In the genomic region with DNA sequence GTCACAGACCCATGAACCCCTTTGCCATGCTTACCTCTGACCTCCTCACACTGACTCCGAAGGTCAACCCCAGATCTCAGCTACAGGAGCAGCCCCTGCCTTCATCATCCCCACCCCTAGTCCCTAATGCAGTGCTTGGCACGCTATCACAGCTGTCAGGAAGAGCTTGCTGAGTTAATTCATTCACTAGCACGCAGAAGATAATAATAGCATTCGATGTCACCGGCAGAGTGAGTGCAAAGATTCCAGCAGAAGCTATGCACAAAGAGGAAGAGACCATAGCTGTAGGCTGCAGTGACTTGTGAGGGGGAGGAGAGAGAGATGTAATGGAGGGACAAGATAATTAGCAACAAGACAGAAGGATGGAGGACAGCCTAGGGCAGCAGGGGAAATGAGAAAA, we compare ENCODE assay signal across 9 mouse cellular contexts. TPM values are rescaled to one million over a fixed set of nuclear protein-coding genes. Genes with fewer than 3 reads are reported as not detected.
DNase-seq lines count a peak whose midpoint lies in the region; ATAC-seq and TF ChIP-seq lines count a peak whose summit lies in the region.
"Had no signal": no experiment of that assay in that cellular context is flagged by ENCODE, and none has a peak within 500 bp of the region (broad histone marks: within the 10 kb centered on the region; RNA-seq: fewer than 3 reads in every experiment).

No protein-coding gene starts in this region.

- no peak for DNase-seq in kidney, adult 18-20 months
- peak; percentile 63 for DNase-seq in CH12.LX (ENCODE audit: extremely low read depth)
- no peak for DNase-seq in cerebellum, adult 8-10 months
- DNase-seq in testis, postnatal 10 days (ENCODE audit: low spot score), result no peak
- DNase-seq: left cerebral cortex, postnatal 4 days had no signal

- H3K4me3 ChIP-seq in kidney, embryonic 15.5 days (replicated peaks), result no peak overlapping the region
- H3K4me3 ChIP-seq in CH12.LX (replicated peaks in 1 of 3; ENCODE audit: low read depth in 2 of 3, low read length in 2 of 3, poor library complexity in 1 of 3), result no peak overlapping the region
- no peak overlapping the region for H3K4me3 ChIP-seq in forebrain, embryonic 13.5 days
- H3K4me3 ChIP-seq in intestine, embryonic 15.5 days (replicated peaks), result no peak overlapping the region

- no peak overlapping the region for H3K9ac ChIP-seq in kidney, embryonic 15.5 days
- no peak overlapping the region for H3K9ac ChIP-seq in CH12.LX (ENCODE audit: insufficient read depth, low read depth)
- no peak overlapping the region for H3K9ac ChIP-seq in forebrain, embryonic 13.5 days
- H3K9ac ChIP-seq in intestine, embryonic 15.5 days, result no peak overlapping the region

- 54% methylated on average over 5 of the region's 5 CpGs for WGBS in kidney, embryonic 15.5 days
- WGBS in forebrain, embryonic 13.5 days, result 57% methylated on average over 5 of the region's 5 CpGs
- 30% methylated on average over 5 of the region's 5 CpGs for WGBS in intestine, embryonic 15.5 days

- TF ChIP-seq EP300 in CH12.LX (IDR thresholded peaks at IDR 0.05; ENCODE audit: low read length), result no peak

- H3K27ac ChIP-seq in kidney, embryonic 15.5 days, result peak overlapping the region; percentile 97
- peak overlapping the region; percentile 39; the same call in 1 of the 2 replicates for H3K27ac ChIP-seq in CH12.LX (ENCODE audit: insufficient read depth, low read depth)
- peak overlapping the region; percentile 49; the same call in 1 of the 2 replicates for H3K27ac ChIP-seq in forebrain, embryonic 13.5 days
- H3K27ac ChIP-seq in intestine, embryonic 15.5 days, result peak overlapping the region; percentile 93

- dilution Hi-C loops in CH12.LX (cut with MboI; ENCODE audit: extremely low pct_ligation_motif_present, extremely low pct_unique_long_range_greater_than_20kb, low sequenced_read_pairs), result no loop called here

- ATAC-seq in kidney, embryonic 15.5 days (replicated peaks; ENCODE audit: low FRiP score), result 0 out of 2 replicates have a peak, but pooled peaks have one; percentile 23
- peak; percentile 67 for ATAC-seq in forebrain, embryonic 13.5 days
- ATAC-seq in intestine, embryonic 15.5 days, result no peak
- no peak for ATAC-seq in CD4-positive, CD25-positive, alpha-beta regulatory T cell, adult 4 months

- H3K9me3 ChIP-seq in kidney, embryonic 15.5 days (replicated peaks), result no peaks in the 10 kb centered on the region
- H3K9me3 ChIP-seq in CH12.LX (replicated peaks; ENCODE audit: low read length), result no peaks in the 10 kb centered on the region
- no peaks in the 10 kb centered on the region for H3K9me3 ChIP-seq in forebrain, embryonic 13.5 days (replicated peaks)
- no peaks in the 10 kb centered on the region for H3K9me3 ChIP-seq in intestine, embryonic 15.5 days

- no peak for TF ChIP-seq CTCF in CH12.LX (conservative IDR thresholded peaks at IDR 0.05 in 1 of 2, IDR thresholded peaks at IDR 0.05 in 1 of 2; ENCODE audit: low read depth in 2 of 2, low read length in 2 of 2)

- in situ Hi-C loops in CH12.LX (cut with MboI; ENCODE audit: low pct_ligation_motif_present, low pct_unique_long_range_greater_than_20kb, low sequenced_read_pairs), result no loop called here

- no peak for TF ChIP-seq RAD21 in CH12.LX (IDR thresholded peaks at IDR 0.05; ENCODE audit: low read depth, low read length)

- peaks cover 36% of the 10 kb centered on the region for H3K4me1 ChIP-seq in kidney, embryonic 15.5 days
- H3K4me1 ChIP-seq in CH12.LX (ENCODE audit: control insufficient read depth in 1 of 2, insufficient read depth in 2 of 2), result peaks cover 6 to 40% of the 10 kb centered on the region in 2 experiments; a peak in 3 of 4 replicates
- H3K4me1 ChIP-seq in forebrain, embryonic 13.5 days, result peaks cover 25% of the 10 kb centered on the region
- H3K4me1 ChIP-seq in intestine, embryonic 15.5 days (replicated peaks), result peaks cover 23% of the 10 kb centered on the region

- H3K4me2 ChIP-seq in kidney, embryonic 15.5 days, result no peak overlapping the region
- no peak overlapping the region for H3K4me2 ChIP-seq in CH12.LX (ENCODE audit: insufficient read depth, low read depth, poor library complexity, severe bottlenecking)
- H3K4me2 ChIP-seq in forebrain, embryonic 13.5 days, result no peak overlapping the region
- no peak overlapping the region for H3K4me2 ChIP-seq in intestine, embryonic 15.5 days (replicated peaks)

- no peak for TF ChIP-seq POLR2A in CH12.LX (IDR thresholded peaks at IDR 0.05; ENCODE audit: low read depth, low read length)

- H3K79me2 ChIP-seq in CH12.LX (replicated peaks; ENCODE audit: control insufficient read depth, extremely low read depth, insufficient read depth, poor library complexity, severe bottlenecking), result no peaks in the 10 kb centered on the region

- no peaks in the 10 kb centered on the region for H3K27me3 ChIP-seq in kidney, embryonic 15.5 days
- no peaks in the 10 kb centered on the region for H3K27me3 ChIP-seq in CH12.LX (replicated peaks)
- H3K27me3 ChIP-seq in forebrain, embryonic 13.5 days, result no peaks in the 10 kb centered on the region
- H3K27me3 ChIP-seq in intestine, embryonic 15.5 days (replicated peaks), result no peaks in the 10 kb centered on the region

- no peaks in the 10 kb centered on the region for H3K36me3 ChIP-seq in kidney, embryonic 15.5 days
- no peaks in the 10 kb centered on the region for H3K36me3 ChIP-seq in CH12.LX (replicated peaks in 1 of 2; ENCODE audit: control insufficient read depth in 1 of 2, insufficient read depth in 1 of 2, low read length in 1 of 2)
- H3K36me3 ChIP-seq in forebrain, embryonic 13.5 days (ENCODE audit: poor library complexity, severe bottlenecking), result no peaks in the 10 kb centered on the region
- H3K36me3 ChIP-seq in intestine, embryonic 15.5 days, result no peaks in the 10 kb centered on the region

TF ChIP-seq in CH12.LX, 34 proteins besides CTCF, POLR2A, EP300 and RAD21:
- TF ChIP-seq ETS1 (conservative IDR thresholded peaks at IDR 0.05; ENCODE audit: low read depth, low read length), result peak; percentile 71
- TF ChIP-seq ZNF384 (IDR thresholded peaks at IDR 0.05; ENCODE audit: low read depth, low read length), result no peak
- peak; percentile 80 for TF ChIP-seq MEF2A (IDR thresholded peaks at IDR 0.05; ENCODE audit: borderline replicate concordance, low read depth, low read length)
- peak; percentile 50 for TF ChIP-seq BHLHE40 (IDR thresholded peaks at IDR 0.05; ENCODE audit: low read depth, low read length)
TF ChIP-seq in CH12.LX: peak in this region for 3.

RNA-seq across cellular contexts. Expression of a gene that starts 47.2 kb away (rescaled TPM):
- 17.4 and 17.5 TPM in 2 replicates for polyA plus RNA-seq in kidney, embryonic 15.5 days (2015; fragmentation: Nextera tagmentation; extraction: Ambion mirVana)
- not detected in 2 replicates for total RNA-seq in CH12.LX (2012; rRNA removed)
- total RNA-seq in CH12.LX (2014; rRNA removed), result not detected in 2 replicates
- polyA plus RNA-seq in CH12.LX (2012; ENCODE audit: insufficient read length, low read depth), result not detected in 2 replicates
- polyA plus RNA-seq in forebrain, embryonic 13.5 days (2015; fragmentation: Nextera tagmentation; extraction: Ambion mirVana), result 3.7 and 4.9 TPM in 2 replicates
- 11.3 and 11.4 TPM in 2 replicates for polyA plus RNA-seq in intestine, embryonic 15.5 days (2015; fragmentation: Nextera tagmentation; extraction: Ambion mirVana)
- not detected for polyA plus RNA-seq in CD4-positive, CD25-positive, alpha-beta regulatory T cell, adult 4 months (2017; shearing (Covaris generic))

Comparison
In these comparisons a context has a peak if more than half of its experiments do, and no peak if none do; other contexts are left out.
1. ATAC-seq: peak in kidney, embryonic 15.5 days (single experiment) and forebrain, embryonic 13.5 days (single experiment); none in intestine, embryonic 15.5 days (single experiment) and CD4-positive, CD25-positive, alpha-beta regulatory T cell, adult 4 months (single experiment).
2. H3K27ac ChIP-seq: peak in every context shown above with its lines; median percentile 97 in kidney, embryonic 15.5 days; 93 in intestine, embryonic 15.5 days; 49 in forebrain, embryonic 13.5 days; 39 in CH12.LX.